Mouse (Mus musculus) liver, embryonic 14.5 days (tissue): Measurements from ENCODE around the gene Sh3rf1. TPM values are rescaled to one million over a fixed set of nuclear protein-coding genes. Genes with fewer than 3 reads are reported as not detected.

Source experiments
- ATAC-seq: fragments of 200-750 bp; cut with Nextera tagmentation; 2 replicates; pipeline ENCODE4 v1.8.0; 2017; ENCODE audit warnings: moderate number of reproducible peaks, mild to moderate bottlenecking, moderate library complexity; ENCODE audit not compliant: insufficient read depth
- DNase-seq, 3 experiments: peaks; one replicate each; pipeline ENCODE4 v3.0.0-alpha.2; 2012 to 2013; ENCODE audit warnings: low read depth in 3 of 3, low spot score in 3 of 3
- H3K27ac ChIP-seq: fragments of 300-500 bp; sonication (generic); 2 replicates; pipeline ENCODE4 v1.5.1; 2014; ENCODE audit warnings: moderate library complexity, mild to moderate bottlenecking, control low read depth, inconsistent platforms
- H3K27me3 ChIP-seq: fragments of 300-500 bp; sonication (generic); 2 replicates; pipeline ENCODE4 v1.6.1; 2014; ENCODE audit warnings: mild to moderate bottlenecking, low read length, moderate library complexity; ENCODE audit not compliant: control insufficient read depth, insufficient read depth
- H3K36me3 ChIP-seq: fragments of 300-500 bp; sonication (generic); replicated peaks from 2 replicates; pipeline ENCODE4 v1.6.1; 2014; ENCODE audit warnings: low read depth; ENCODE audit not compliant: control insufficient read depth, insufficient read depth
- H3K4me1 ChIP-seq, 2 experiments: fragments of 200-500 bp in 1 of 2; fragments of 300-500 bp in 1 of 2; sonication (generic) in 1 of 2; replicated peaks; 2 replicates each; pipeline ENCODE4 v1.6.1; 2012 to 2014; ENCODE audit warnings: antibody characterized with exemption in 1 of 2, inconsistent platforms in 1 of 2, low read length in 1 of 2; ENCODE audit not compliant: control insufficient read depth in 2 of 2, insufficient read depth in 2 of 2
- H3K4me2 ChIP-seq: fragments of 300-500 bp; sonication (generic); 2 replicates; pipeline ENCODE4 v1.6.1; 2014; ENCODE audit warnings: low read depth, mild to moderate bottlenecking, control low read depth, moderate library complexity
- H3K4me3 ChIP-seq, 2 experiments: fragments of 200-500 bp in 1 of 2; fragments of 300-500 bp in 1 of 2; sonication (generic) in 1 of 2; 2 replicates each; pipeline ENCODE4 v1.5.1; 2012 to 2014; ENCODE audit warnings: low read depth in 2 of 2, low read length in 2 of 2, mild to moderate bottlenecking in 2 of 2, control low read depth in 1 of 2, inconsistent platforms in 1 of 2, moderate library complexity in 1 of 2; ENCODE audit not compliant: insufficient read depth in 1 of 2
- H3K9ac ChIP-seq: fragments of 300-500 bp; sonication (generic); replicated peaks from 2 replicates; pipeline ENCODE4 v1.6.1; 2014; ENCODE audit warnings: mild to moderate bottlenecking, control low read depth, moderate library complexity
- H3K9me3 ChIP-seq: fragments of 300-500 bp; sonication (generic); 2 replicates; pipeline ENCODE4 v1.6.1; 2016; ENCODE audit warnings: low read length, mixed read lengths; ENCODE audit not compliant: control insufficient read depth
- CTCF ChIP-seq: IDR thresholded peaks from 2 replicates; pipeline ENCODE4 v1.5.1; 2016; ENCODE audit warnings: antibody characterized with exemption, low read depth, control low read depth
- EP300 ChIP-seq: IDR thresholded peaks from 2 replicates; pipeline ENCODE4 v1.6.1; 2016; ENCODE audit warnings: antibody characterized with exemption, low read depth
- WGBS: fragments of 180-500 bp; shearing (Covaris S2); extraction: QIAGEN DNeasy Blood & Tissue Kit; methylation state at CpG from one replicate; pipeline ENCODE4 v1.1.7; 2014; ENCODE audit not compliant: insufficient replicate concordance; 5-methylcytosine and 5-hydroxymethylcytosine counted together
- polyA plus RNA-seq, 2 experiments: library from polyadenylated mRNA; depleted of rRNA in 1 of 2; stranded (reverse) in 1 of 2; unstranded in 1 of 2; fragments of >200 nt; fragmentation: Nextera tagmentation in 1 of 2; extraction: Ambion mirVana in 1 of 2; gene quantifications; 2 replicates each; pipeline versions ENCODE4 v1.2.1 to v1.2.3; 2012 to 2014

Gene Sh3rf1
- polyA plus RNA-seq, 2 experiments = 0.61 to 0.85 TPM

- 72% methylated on average over 4 of the region's 4 CpGs for WGBS
- Histone ChIP-seq H3K4me2 (no peak overlapping the region), H3K9ac (no peak overlapping the region), H3K9me3 (no peaks in the 10 kb centered on the region), H3K27ac (no peak overlapping the region), H3K27me3 (no peaks in the 10 kb centered on the region), H3K36me3 (no peaks in the 10 kb centered on the region), H3K4me1 (no peaks in the 10 kb centered on the region), H3K4me3 (no peak overlapping the region)
- TF ChIP-seq EP300 = no peak
- TF ChIP-seq CTCF = no peak
- DNase-seq = no peak
- ATAC-seq = no peak
These were observed 71.4 kb downstream of the Sh3rf1 start for GRCm38 (mm10) chr8:61295040-61295439.

- Histone ChIP-seq H3K9me3 (no peaks in the 10 kb centered on the region), H3K4me3 (no peak overlapping the region), H3K4me1 (no peaks in the 10 kb centered on the region), H3K4me2 (no peak overlapping the region), H3K27ac (no peak overlapping the region), H3K9ac (no peak overlapping the region), H3K27me3 (no peaks in the 10 kb centered on the region), H3K36me3 (no peaks in the 10 kb centered on the region)
- WGBS = 73% methylated on average over 12 of the region's 12 CpGs
- DNase-seq = no peak
- TF ChIP-seq EP300 (no peak), CTCF (no peak)
- ATAC-seq = no peak
These were observed 71.8 kb downstream of the Sh3rf1 start for GRCm38 (mm10) chr8:61295441-61295840.

- no peak for ATAC-seq
- 69% methylated on average over 4 of the region's 4 CpGs for WGBS
- no peak for DNase-seq
These were observed 75.2 kb downstream of the Sh3rf1 start for GRCm38 (mm10) chr8:61298828-61299227.

GRCm38 (mm10) chr8:61301298-61302028 is 77.8 kb downstream of the Sh3rf1 start:
- Histone ChIP-seq H3K9ac (no peak overlapping the region), H3K27ac (no peak overlapping the region), H3K9me3 (no peaks in the 10 kb centered on the region), H3K4me2 (no peak overlapping the region), H3K27me3 (no peaks in the 10 kb centered on the region), H3K4me3 (no peak overlapping the region), H3K36me3 (no peaks in the 10 kb centered on the region), H3K4me1 (peaks cover 0 to 3% of the 10 kb centered on the region in 2 experiments; a peak in 2 of 4 replicates)
- WGBS = 75% methylated on average over 18 of the region's 18 CpGs
- TF ChIP-seq CTCF (no peak), EP300 (no peak)
- DNase-seq (no peak), ATAC-seq (no peak)

More at GRCm38 (mm10) chr8:61298828-61299227, 75.2 kb downstream of the Sh3rf1 start:
- no peaks in the 10 kb centered on the region for H3K4me1 ChIP-seq
- H3K9me3 ChIP-seq = no peaks in the 10 kb centered on the region
- no peak overlapping the region for H3K4me2 ChIP-seq
- no peaks in the 10 kb centered on the region for H3K36me3 ChIP-seq
- H3K27me3 ChIP-seq = no peaks in the 10 kb centered on the region
- no peak overlapping the region for H3K27ac ChIP-seq
- no peak overlapping the region for H3K4me3 ChIP-seq
- H3K9ac ChIP-seq = no peak overlapping the region
- TF ChIP-seq CTCF (no peak), EP300 (no peak)

GRCm38 (mm10) chr8:61302029-61302368 is 78.3 kb downstream of the Sh3rf1 start:
- Histone ChIP-seq H3K9me3 (no peaks in the 10 kb centered on the region), H3K27ac (no peak overlapping the region), H3K4me3 (no peak overlapping the region), H3K9ac (no peak overlapping the region), H3K4me1 (peaks cover 0 to 3% of the 10 kb centered on the region in 2 experiments; a peak in 2 of 4 replicates), H3K36me3 (no peaks in the 10 kb centered on the region), H3K27me3 (no peaks in the 10 kb centered on the region), H3K4me2 (no peak overlapping the region)
- WGBS = 69% methylated on average over 5 of the region's 5 CpGs
- no peak for TF ChIP-seq EP300
- no peak for TF ChIP-seq CTCF
- DNase-seq (no peak), ATAC-seq (no peak)
